Mouse (Mus musculus): ENCODE data around the gene Cfap54. TPM values are rescaled to one million over a fixed set of nuclear protein-coding genes. Genes with fewer than 3 reads are reported as not detected.
A peak's percentile ranks its signal among the peaks of the same experiment; 100 is the strongest.

The Cfap54 gene
- 0.32 to 1.0 TPM (median 0.58 TPM) in 3 replicates for total RNA-seq (2017)

DNA sequence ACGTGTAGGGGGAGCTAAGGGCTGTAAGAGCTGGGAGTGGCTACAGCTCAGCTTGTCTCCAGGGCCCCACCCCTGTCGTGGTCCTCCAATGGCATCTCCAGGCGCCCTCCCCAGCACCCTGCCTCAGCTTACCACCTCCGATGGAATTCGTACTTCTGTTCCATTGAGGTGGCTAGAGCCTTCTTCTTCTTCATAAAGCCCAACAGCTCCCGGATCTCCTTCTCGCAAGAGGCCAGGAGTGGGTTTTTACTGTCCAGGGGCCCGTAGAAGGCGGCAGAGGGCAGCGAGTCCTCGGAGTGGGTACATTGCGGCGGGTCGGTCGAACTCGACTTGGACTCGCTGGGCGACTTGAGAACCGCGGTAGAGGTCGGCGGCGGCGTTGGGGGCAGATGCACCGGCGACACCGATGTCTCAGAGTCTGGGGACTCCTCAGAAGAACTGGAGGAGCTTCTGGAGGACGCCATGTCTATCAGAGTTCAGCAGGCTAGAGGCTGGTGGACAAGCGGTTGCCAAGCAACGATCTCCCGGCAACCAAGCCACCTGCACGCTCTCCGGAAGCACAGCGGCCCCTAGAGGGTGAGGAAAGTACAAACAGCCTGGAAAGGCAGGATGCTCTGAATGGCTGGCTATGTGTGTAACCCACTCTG, at the start of gene Cfap54:
Gene Cfap54, minus strand, starts transcription at position 486 of the 647 bp plus-strand sequence.
- ATAC-seq (replicated peaks; ENCODE audit: insufficient number of reproducible peaks, low FRiP score, low TSS enrichment, poor library complexity, severe bottlenecking) = peak; percentile 93

DNA sequence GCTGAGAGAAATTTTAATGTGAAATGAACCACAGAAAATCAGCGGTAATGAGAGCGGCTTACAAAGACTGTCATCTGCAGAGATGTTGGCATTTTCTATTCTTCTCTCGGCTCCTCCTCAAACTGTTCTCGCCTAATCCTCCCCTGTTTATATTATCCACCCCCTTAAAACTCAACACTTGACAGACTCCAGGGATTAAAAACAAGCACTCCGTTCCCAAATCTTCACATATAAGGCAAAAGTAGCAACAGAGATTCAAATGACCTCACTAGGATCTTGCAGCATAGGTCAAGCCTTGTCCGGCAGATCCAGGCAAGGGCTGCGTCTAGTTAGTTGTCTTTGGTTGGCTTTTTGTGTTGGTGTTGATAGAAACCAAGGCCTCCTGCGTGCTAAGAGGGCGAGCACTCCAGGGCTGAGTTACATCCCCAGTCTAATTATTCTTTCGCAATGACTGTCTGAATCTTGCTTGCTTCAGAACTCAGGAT, 49.1 kb upstream of the Cfap54 start:
- ATAC-seq (replicated peaks; ENCODE audit: insufficient number of reproducible peaks, low FRiP score, low TSS enrichment, poor library complexity, severe bottlenecking) = no peak

DNA sequence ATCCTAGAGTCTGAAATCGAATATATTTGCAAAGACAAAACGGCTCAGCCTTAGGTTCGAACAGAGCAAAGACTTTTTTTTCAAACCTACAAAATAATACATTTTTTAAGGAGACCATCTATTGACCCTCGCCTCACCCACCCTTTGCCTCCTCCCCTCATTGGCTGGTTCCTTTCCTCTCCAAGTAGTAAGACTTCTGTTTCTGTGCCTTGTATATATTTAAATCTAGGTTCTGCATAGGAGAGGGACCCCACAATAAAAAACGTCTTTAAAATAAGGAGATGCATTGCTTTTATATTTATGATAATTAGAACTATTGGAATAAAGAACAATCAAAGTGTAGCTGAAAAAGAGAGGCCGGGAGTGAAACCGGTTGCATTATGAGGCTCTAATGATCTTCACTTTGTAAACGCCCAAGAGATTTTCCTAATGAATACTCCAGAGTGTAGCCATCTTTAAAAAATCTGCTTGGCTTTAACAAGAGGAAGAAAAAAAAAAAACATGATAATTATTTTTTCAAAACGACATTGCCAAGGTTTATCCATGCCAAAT, 48.6 kb upstream of the Cfap54 start:
- ATAC-seq (replicated peaks; ENCODE audit: insufficient number of reproducible peaks, low FRiP score, low TSS enrichment, poor library complexity, severe bottlenecking) = no peak

DNA sequence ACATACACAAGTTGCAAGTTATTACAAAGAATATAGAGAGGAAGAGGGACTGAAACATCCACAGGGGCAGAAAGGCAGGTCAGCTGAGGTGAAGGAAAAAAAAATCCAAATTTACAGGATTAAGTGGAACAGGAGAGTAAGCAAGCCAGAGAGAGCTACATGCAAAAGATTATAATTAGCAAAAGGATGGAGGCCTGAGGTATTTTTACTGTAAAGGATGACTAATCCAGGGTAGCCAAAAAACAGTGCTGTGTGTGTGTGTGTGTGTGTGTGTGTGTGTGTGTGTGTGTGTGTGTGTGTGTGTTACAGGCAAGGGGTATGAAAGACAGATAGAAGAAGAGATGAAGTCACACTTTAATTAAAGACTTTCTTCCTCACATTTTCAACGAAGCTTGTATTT, 47.9 kb upstream of the Cfap54 start:
- no peak for ATAC-seq (replicated peaks; ENCODE audit: insufficient number of reproducible peaks, low FRiP score, low TSS enrichment, poor library complexity, severe bottlenecking)

DNA sequence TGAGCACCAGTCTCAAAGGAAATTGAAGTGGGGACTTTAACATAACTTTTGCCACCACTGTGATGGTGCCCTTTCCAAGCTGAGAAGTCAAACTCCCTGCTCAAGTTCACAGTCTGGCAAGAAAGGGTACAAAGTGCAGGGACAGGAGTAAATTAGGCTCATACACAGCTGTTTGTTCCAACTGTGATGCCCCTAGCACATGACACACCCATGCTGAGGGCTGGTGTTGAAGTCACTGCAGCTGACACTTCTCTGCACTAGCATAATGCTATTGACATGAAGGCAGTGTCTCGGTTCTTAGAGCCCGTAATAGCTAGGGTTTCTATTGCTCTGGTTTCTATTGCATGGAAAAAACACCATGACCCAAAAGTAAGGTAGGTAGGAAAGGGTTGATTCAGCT, 47.1 kb upstream of the Cfap54 start:
- no peak for ATAC-seq (replicated peaks; ENCODE audit: insufficient number of reproducible peaks, low FRiP score, low TSS enrichment, poor library complexity, severe bottlenecking)

DNA sequence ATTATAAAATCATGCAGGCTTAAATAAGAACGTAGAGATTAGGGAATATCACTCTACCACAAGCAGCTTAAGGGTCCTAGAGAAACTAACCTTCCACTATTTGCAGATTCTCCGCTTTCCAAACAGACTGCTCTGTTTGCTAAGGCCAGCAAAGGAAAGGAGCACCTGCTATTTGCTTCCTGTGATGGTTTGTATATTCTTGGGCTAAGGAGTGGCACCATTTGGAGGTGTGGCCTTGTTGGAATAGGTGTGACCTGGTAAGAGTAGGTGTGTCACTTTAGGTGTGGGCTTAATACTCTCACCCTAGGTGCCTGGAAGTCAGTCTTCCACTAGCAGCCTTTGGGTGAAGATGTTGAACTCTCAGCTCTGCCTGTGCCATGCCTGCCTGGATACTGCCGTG, 44.6 kb upstream of the Cfap54 start:
- ATAC-seq (replicated peaks; ENCODE audit: insufficient number of reproducible peaks, low FRiP score, low TSS enrichment, poor library complexity, severe bottlenecking) = no peak

DNA sequence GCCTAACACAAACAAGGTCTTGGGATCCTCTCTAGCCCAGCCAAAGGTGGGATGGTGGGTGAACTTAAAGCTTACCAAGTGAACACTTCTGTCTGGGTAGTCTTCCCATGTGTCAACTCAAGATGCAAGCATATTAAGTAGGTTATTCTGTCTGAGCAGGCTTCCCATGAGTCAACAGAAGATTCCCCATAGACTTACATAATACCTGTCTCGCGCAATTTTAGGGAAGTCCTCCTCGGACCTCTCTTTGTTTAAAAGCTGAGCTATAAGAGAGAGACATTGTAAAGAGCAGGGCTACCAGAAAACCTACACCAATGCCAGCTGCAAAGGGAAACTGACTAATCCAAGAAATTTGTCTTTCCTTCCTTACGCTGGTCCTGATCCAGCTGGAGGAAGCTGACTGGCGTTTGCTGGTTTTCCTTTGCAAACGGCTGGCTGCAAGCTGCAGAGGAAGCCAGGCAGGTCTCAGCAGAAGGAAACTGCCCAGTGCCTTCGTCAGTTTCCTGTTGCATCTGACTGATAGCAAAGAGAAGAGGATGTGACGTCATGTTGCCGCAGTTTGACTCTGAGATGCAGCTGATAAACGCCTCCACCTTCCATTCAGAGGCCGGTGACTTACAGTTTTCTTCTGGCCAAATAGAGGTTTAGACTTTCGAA, 42.7 kb upstream of the Cfap54 start:
- ATAC-seq (replicated peaks; ENCODE audit: insufficient number of reproducible peaks, low FRiP score, low TSS enrichment, poor library complexity, severe bottlenecking) = peak; percentile 94

DNA sequence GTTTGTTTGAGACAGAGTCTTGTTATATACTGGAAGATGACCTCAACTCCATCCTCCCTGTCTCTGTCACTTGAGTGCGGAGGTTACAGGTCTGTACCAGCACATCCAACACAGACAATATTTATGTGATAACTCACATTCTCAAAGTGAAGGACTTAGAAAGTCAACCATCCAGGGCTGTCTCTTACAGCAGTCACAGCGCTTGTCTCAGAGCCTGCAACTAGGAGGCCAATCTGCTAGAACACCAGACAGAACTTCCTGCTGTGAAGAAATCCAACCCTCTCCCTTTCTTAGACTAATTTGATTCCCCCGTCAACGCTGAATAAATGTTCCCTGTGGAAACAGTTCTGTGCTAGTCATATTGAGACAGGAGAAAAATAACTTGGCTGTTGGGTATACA, 41.9 kb upstream of the Cfap54 start:
- ATAC-seq (replicated peaks; ENCODE audit: insufficient number of reproducible peaks, low FRiP score, low TSS enrichment, poor library complexity, severe bottlenecking) = no peak

DNA sequence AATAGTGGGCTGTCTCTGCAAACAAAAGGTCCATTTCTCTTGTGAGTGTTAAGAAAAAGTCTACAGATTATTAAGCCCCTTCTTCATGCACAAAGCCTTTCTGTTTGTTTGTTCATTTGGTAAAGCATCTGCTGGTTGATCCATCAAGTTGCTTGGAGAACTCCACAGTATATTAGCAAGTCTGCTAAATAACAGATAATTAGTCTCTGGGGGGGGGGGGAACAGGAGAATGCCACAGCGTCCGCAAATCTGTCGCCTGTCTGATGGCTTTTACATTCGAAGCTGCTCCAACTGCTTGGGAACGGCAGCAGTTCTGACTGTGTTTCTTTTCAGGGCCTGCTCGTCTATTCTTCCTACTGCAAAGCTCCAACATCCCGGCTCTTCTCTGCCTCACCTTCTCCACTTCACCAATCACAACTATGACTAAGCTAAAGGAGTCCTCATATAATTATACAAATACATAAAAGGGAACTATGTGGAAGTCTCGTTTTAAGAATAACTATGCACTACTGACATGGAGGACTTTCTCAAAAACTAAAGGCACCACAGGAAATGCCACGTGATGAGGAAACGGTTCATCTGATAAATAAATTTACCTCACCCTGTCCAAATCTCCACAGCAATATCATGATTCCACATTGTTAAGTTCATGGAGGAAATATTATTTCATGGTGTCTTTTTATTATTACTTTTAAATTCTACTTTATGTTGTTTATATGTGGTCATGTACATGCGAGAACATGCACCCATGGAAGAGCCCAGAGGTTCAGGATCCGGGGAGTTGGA, 41.2 kb upstream of the Cfap54 start:
- 0 out of 2 replicates have a peak, but pooled peaks have one; percentile 3 for ATAC-seq (replicated peaks; ENCODE audit: insufficient number of reproducible peaks, low FRiP score, low TSS enrichment, poor library complexity, severe bottlenecking)

DNA sequence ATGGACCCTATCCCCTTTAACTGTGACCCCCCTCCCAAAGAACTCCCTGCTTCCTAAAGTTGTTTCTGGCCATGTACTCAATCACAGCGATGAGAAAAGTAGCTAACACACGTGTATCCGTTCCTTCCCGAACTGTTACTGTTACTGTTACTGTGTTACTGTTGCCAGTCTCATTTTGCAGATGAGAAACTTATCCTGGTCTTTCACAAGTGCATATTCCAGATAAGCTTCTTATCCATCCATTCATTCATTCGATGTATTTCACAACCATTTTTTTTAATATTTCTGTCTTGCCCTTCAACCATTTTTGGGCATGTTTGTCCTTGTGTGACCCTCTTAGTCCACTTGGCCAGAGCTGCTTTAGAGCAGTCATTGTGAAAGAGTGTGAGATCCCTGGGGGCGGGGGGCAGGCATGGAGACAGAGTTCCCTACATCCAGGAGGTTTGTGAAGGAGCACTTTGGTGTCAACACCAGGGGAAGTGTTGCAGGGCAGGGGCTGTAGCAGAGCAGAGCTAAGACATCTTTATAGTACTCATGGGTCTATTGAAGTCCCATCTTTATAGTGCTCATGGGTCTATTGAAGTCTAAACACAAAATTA, 39.9 kb upstream of the Cfap54 start:
- ATAC-seq (replicated peaks; ENCODE audit: insufficient number of reproducible peaks, low FRiP score, low TSS enrichment, poor library complexity, severe bottlenecking) = no peak

DNA sequence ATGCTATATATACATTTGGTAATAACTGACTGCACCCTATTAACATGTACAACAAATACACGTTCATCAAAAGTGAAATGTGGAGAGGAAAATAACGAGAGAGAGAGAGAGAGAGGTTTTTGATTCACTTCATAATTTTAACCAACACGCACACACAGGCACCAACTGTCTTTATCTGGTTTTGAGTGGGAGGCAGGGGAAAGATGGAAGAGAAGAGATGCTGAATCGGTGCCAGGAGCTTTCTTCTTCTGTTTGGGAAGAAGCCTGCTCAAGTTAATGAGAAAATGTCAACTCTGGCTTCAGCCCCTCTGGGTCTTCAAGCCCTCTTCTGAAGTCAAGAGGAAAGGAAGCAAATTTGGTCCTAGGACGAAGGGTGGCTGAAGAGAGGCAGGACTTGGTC, 38.4 kb upstream of the Cfap54 start:
- ATAC-seq (replicated peaks; ENCODE audit: insufficient number of reproducible peaks, low FRiP score, low TSS enrichment, poor library complexity, severe bottlenecking) = no peak

DNA sequence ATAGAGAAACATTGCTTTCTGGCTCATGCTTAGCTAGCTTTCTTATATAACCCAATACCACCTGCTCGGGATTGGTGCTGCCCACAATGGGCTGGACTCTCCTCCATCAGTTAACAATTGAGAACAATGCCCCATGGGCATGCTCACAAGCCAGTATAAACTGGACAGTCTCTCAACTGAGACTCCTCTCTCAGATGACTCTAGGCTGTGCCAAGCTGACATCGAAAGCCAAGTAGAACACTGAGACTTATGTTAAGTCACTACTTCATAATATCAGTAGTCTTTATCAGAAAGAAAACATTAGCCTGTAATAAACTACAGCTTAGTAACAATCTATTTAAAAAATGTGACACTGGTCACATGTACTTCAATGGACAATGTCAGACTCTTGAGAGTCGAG, 35.2 kb upstream of the Cfap54 start:
- ATAC-seq (replicated peaks; ENCODE audit: insufficient number of reproducible peaks, low FRiP score, low TSS enrichment, poor library complexity, severe bottlenecking) = no peak

DNA sequence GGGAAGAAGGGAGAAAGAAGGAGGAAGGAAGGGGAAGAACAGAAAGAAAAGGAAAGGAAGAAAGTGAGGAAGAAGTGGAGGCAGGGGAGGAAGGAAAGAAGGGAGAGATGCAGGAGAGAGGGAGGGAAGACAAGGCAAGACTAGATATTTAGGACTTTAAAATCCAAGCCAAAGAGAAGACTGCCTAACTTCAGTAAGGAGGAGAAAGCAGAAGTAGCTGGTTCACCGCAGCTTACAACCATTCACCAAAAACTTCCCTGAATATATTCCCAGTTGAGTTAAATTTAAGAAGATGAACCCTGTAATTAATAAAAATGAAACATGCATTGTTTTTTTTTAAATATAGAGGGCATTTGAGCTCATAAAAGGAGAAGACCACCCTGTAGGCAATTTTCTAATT, 34.3 kb upstream of the Cfap54 start:
- ATAC-seq (replicated peaks; ENCODE audit: insufficient number of reproducible peaks, low FRiP score, low TSS enrichment, poor library complexity, severe bottlenecking) = no peak

DNA sequence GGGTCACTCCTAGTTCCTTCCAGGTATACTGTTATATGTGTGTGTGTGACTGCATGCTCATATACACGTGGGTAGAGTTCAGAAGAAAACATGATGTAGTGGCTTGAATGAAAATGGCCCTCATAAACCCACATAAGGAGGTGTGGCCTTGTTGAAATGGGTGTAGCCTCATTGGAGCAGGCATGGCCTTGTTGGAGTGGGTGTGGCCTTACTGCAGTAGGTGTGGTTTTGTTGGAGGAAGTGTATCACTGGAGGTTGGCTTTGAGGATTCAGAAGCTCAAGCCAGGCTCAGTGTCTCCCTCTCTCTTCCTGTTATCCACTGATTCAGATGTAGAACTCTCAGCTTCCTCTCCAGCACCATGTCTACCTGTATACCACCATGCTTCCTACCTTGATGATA, 33.4 kb upstream of the Cfap54 start:
- ATAC-seq (replicated peaks; ENCODE audit: insufficient number of reproducible peaks, low FRiP score, low TSS enrichment, poor library complexity, severe bottlenecking) = no peak

DNA sequence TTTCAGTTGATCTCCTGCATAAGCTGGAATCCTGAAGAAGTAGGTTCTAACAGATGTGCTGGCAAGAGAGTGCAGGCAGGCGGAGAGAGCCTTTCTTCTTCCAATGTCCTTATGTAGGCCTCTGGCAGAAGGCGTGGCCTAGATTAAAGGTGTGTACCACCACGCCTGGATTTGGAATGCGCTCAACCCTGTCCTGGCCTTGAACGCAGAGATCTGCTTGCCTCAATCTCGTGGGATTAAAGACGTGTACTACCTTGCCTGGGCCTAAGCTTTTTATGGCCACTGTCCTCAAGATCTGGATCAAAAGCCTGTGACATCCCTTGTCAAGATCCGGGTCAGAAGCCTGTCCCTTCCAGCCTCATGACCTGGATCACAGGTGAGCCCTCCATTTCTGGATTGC, 32.5 kb upstream of the Cfap54 start:
- no peak for ATAC-seq (replicated peaks; ENCODE audit: insufficient number of reproducible peaks, low FRiP score, low TSS enrichment, poor library complexity, severe bottlenecking)

DNA sequence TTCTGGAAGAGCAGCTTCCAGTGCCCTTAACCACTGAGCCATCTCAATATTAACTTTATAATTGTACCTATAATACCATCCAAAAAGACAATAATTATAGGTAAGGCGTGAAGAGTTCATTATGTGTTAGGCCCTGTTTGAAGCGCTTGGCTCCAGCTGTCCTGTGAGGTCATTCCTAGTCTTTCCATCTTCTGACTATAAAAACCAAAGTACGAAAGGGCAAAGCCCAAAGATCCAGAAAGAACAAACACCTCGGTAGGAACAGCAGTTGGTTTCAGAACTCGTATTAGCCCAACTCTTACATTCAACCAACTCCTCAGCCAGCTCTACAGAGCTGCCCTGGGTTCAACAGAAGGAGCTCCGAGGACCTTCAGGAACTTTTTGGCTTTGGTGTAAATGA, 30.6 kb upstream of the Cfap54 start:
- no peak for ATAC-seq (replicated peaks; ENCODE audit: insufficient number of reproducible peaks, low FRiP score, low TSS enrichment, poor library complexity, severe bottlenecking)

DNA sequence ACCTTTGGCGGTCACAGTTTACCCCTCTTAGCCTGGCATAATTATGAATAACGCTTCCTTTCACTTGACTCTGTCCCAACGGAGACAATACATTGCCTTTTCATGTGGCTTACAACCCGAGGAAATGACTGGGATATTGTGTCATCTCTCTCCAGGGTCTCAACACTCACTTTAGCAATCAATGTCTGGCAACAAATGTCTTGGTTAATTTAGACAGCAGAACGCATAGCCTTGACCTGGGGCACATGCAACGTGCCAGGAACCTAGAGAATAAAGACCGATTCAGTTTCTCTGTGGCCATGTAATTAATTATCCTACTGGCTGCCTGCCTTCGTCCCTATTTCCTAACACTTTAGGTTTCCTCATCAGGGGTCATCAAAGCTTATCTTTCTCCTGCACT, 30.0 kb upstream of the Cfap54 start:
- ATAC-seq (replicated peaks; ENCODE audit: insufficient number of reproducible peaks, low FRiP score, low TSS enrichment, poor library complexity, severe bottlenecking) = no peak

DNA sequence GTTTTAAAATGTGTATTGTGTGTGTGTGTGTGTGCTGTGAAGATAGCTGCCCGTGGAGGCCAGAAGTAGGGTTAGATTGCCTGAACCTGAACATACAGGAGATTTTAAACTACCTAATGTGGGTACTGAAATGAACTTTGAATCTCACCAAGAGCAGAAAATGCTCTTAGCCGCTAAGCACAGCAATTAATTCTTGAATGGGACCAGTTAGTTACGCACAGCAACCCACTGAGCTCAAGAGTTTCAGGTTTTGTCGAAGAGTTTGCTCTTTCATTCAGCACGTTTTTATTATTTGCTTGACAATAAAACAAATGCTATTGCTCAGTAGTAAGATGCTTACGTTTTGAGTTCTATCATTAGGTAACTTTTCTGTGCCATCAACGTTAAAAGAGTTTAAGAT, 23.9 kb upstream of the Cfap54 start:
- ATAC-seq (replicated peaks; ENCODE audit: insufficient number of reproducible peaks, low FRiP score, low TSS enrichment, poor library complexity, severe bottlenecking) = no peak

DNA sequence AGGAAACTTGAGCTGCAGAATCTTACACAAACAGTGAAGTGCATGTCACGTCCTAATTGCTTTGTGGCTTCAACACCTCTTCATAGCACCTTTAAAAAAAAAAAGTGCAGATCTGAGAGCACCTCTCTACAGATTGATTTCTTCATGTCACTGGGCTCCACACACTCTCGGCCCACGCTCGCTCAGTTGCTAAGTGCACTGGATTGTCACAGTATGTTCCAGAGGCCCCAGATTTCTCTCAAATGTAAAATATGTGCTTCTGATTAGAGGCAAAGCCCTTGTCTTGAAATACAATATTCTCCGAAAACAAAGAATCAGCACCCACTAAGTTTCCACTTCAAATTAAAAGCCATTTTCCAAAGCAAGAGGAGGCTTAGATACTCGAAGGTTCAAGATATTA, 22.9 kb upstream of the Cfap54 start:
- no peak for ATAC-seq (replicated peaks; ENCODE audit: insufficient number of reproducible peaks, low FRiP score, low TSS enrichment, poor library complexity, severe bottlenecking)

Measured in monocyte, adult 5-6 weeks (primary cell).